Mouse (Mus musculus) C2C12 (cell line): ENCODE results near the gene Fam228b.

ENCODE experiments used
- CTCF ChIP-seq: IDR thresholded peaks from one replicate; pipeline ENCODE4 v1.5.1; 2011; ENCODE audit not compliant: control insufficient read depth, insufficient read depth, insufficient read length
- FOSL1 ChIP-seq: IDR thresholded peaks from one replicate; pipeline ENCODE4 v1.8.0; 2011; ENCODE audit warnings: mild to moderate bottlenecking, low read length; ENCODE audit not compliant: poor library complexity, insufficient read depth, severe bottlenecking
- MAX ChIP-seq: IDR thresholded peaks from one replicate; pipeline ENCODE4 v1.6.1; 2011; ENCODE audit warnings: mild to moderate bottlenecking, control low read depth
- MYOD1 ChIP-seq: IDR thresholded peaks from one replicate; pipeline ENCODE4 v1.6.1; 2011; ENCODE audit warnings: low read depth; ENCODE audit not compliant: control insufficient read depth, insufficient read length
- USF1 ChIP-seq: IDR thresholded peaks from one replicate; pipeline ENCODE4 v1.6.1; 2011; ENCODE audit warnings: low read depth, mild to moderate bottlenecking, control low read depth, moderate library complexity

- no peak for TF ChIP-seq CTCF
- no peak for TF ChIP-seq MAX
- no peak for TF ChIP-seq USF1
- no peak for TF ChIP-seq MYOD1
- TF ChIP-seq FOSL1 = no peak
Observed at GRCm38 (mm10) chr12:4740823-4741222, 28.2 kb downstream of the Fam228b start.
